Mouse (Mus musculus) kidney, adult 2 months (tissue): ENCODE measurements at regions not wholly inside any gene's neighbourhood (a gene's known extent, or its start where the extent isn't known, plus 50 kb on each side); places are given as distances from the start of the nearest gene placed in this dataset.

Source experiments
- CTCF ChIP-seq: fragments of 200-500 bp; conservative IDR thresholded peaks from 2 replicates; pipeline ENCODE4 v1.5.1; 2011; ENCODE audit warnings: low read depth, mild to moderate bottlenecking, control low read depth, low read length, moderate library complexity, mixed read lengths; ENCODE audit not compliant: insufficient read depth, insufficient read length
- POLR2A ChIP-seq: fragments of 200-500 bp; IDR thresholded peaks from one replicate; pipeline ENCODE4 v1.6.1; 2011; ENCODE audit warnings: low read depth, low read length, control low read depth

DNA sequence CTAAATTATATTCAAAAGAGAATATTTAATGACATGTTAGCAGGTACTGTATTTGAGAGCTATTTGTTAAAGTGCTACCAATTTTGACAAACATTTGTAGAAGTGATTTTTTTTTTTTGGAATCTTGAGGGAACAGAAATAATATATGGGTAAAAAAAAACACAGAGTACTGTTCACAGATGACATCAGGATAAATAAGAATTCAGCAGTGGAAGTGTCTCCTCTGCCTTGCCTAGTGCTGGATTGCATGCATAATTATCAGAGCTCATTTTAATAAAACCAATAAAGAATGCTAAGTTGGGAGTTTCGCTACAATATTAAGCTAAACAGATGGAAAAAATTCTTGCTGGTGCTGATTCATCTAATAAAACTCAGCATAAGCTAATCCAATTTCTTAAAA, 194.6 kb downstream of the Cdh26 start:
- no peak for TF ChIP-seq POLR2A
- no peak for TF ChIP-seq CTCF
